Mouse (Mus musculus): ENCODE measurements around the gene Fscn2. TPM values are rescaled to one million over a fixed set of nuclear protein-coding genes. Genes with fewer than 3 reads are reported as not detected.

Fscn2 gene
- polyA plus RNA-seq (2016; fragmentation: Nextera tagmentation; extraction: Ambion mirVana) = 0.10 and 0.19 TPM in 2 replicates

GRCm38 (mm10) chr11:120361295-120361694, at the start of gene Fscn2:
TSS of gene Fscn2 (plus strand) at chr11:120361534.
- H3K9me3 ChIP-seq = no peaks in the 10 kb centered on the region
- 63% methylated on average over 10 of the region's 10 CpGs for WGBS
- H3K4me3 ChIP-seq = 0 out of 2 replicates have a peak within 1 kb of the TSS, but pooled peaks have one; percentile 6
- H3K4me1 ChIP-seq = peaks cover 60% of the 10 kb centered on the region
- no peaks in the 10 kb centered on the region for H3K36me3 ChIP-seq (replicated peaks)
- H3K27ac ChIP-seq (replicated peaks) = peak within 1 kb of the TSS; percentile 41
- H3K27me3 ChIP-seq (replicated peaks; ENCODE audit: low read depth, poor library complexity, severe bottlenecking) = no peaks in the 10 kb centered on the region
- no peak for DNase-seq (ENCODE audit: low spot score)

GRCm38 (mm10) chr11:120311561-120311960, 49.8 kb upstream of the Fscn2 start:
- DNase-seq (ENCODE audit: low spot score) = no peak
- no peaks in the 10 kb centered on the region for H3K9me3 ChIP-seq
- peak overlapping the region; percentile 63 for H3K4me3 ChIP-seq
- H3K36me3 ChIP-seq (replicated peaks) = no peaks in the 10 kb centered on the region
- WGBS = 46% methylated on average over 10 of the region's 10 CpGs
- H3K4me1 ChIP-seq = peaks cover 71% of the 10 kb centered on the region
- peak overlapping the region; percentile 97 for H3K27ac ChIP-seq (replicated peaks)
- peaks cover 13% of the 10 kb centered on the region; the same call in 1 of the 2 replicates for H3K27me3 ChIP-seq (replicated peaks; ENCODE audit: low read depth, poor library complexity, severe bottlenecking)

GRCm38 (mm10) chr11:120312069-120312468, 49.3 kb upstream of the Fscn2 start:
- 56% methylated on average over 6 of the region's 6 CpGs for WGBS
- no peaks in the 10 kb centered on the region for H3K9me3 ChIP-seq
- H3K4me1 ChIP-seq = peaks cover 71% of the 10 kb centered on the region
- no peaks in the 10 kb centered on the region for H3K36me3 ChIP-seq (replicated peaks)
- peaks cover 8% of the 10 kb centered on the region; the same call in 1 of the 2 replicates for H3K27me3 ChIP-seq (replicated peaks; ENCODE audit: low read depth, poor library complexity, severe bottlenecking)
- no peak overlapping the region for H3K4me3 ChIP-seq
- H3K27ac ChIP-seq (replicated peaks) = peak overlapping the region; percentile 97
- DNase-seq (ENCODE audit: low spot score) = no peak

- DNase-seq (ENCODE audit: low spot score) = no peak
- Histone ChIP-seq H3K4me3 (no peak overlapping the region), H3K9me3 (no peaks in the 10 kb centered on the region), H3K27ac (replicated peaks) (peak overlapping the region; percentile 96), H3K27me3 (replicated peaks; ENCODE audit: low read depth, poor library complexity, severe bottlenecking) (0 out of 2 replicates have a peak, but pooled peaks cover 5% of the 10 kb centered on the region), H3K4me1 (peaks cover 60% of the 10 kb centered on the region), H3K36me3 (replicated peaks) (no peaks in the 10 kb centered on the region)
- WGBS = 53% methylated on average over 6 of the region's 6 CpGs
Measured at GRCm38 (mm10) chr11:120313906-120314685, 47.2 kb upstream of the Fscn2 start.

- no peaks in the 10 kb centered on the region for H3K9me3 ChIP-seq
- no peaks in the 10 kb centered on the region for H3K36me3 ChIP-seq (replicated peaks)
- WGBS = 44% methylated on average over 16 of the region's 16 CpGs
- no peak for DNase-seq (ENCODE audit: low spot score)
- H3K27me3 ChIP-seq (replicated peaks; ENCODE audit: low read depth, poor library complexity, severe bottlenecking) = 0 out of 2 replicates have a peak, but pooled peaks cover 3% of the 10 kb centered on the region
- H3K4me1 ChIP-seq = peaks cover 60% of the 10 kb centered on the region
- peak overlapping the region; percentile 63 for H3K4me3 ChIP-seq
- peak overlapping the region; percentile 96 for H3K27ac ChIP-seq (replicated peaks)
Measured at GRCm38 (mm10) chr11:120314721-120315415, 46.5 kb upstream of the Fscn2 start.

GRCm38 (mm10) chr11:120315416-120315761, 45.9 kb upstream of the Fscn2 start:
- peaks cover 56% of the 10 kb centered on the region for H3K4me1 ChIP-seq
- 0 out of 2 replicates have a peak, but pooled peaks cover 3% of the 10 kb centered on the region for H3K27me3 ChIP-seq (replicated peaks; ENCODE audit: low read depth, poor library complexity, severe bottlenecking)
- peak; percentile 34 for DNase-seq (ENCODE audit: low spot score)
- 0 out of 2 replicates have a peak, but pooled peaks cover 5% of the 10 kb centered on the region for H3K9me3 ChIP-seq
- no peaks in the 10 kb centered on the region for H3K36me3 ChIP-seq (replicated peaks)
- H3K4me3 ChIP-seq = peak overlapping the region; percentile 63
- peak overlapping the region; percentile 96 for H3K27ac ChIP-seq (replicated peaks)
- WGBS = 38% methylated on average over 4 of the region's 4 CpGs

GRCm38 (mm10) chr11:120315832-120316689, 45.3 kb upstream of the Fscn2 start:
- 0 out of 2 replicates have a peak, but pooled peaks cover 5% of the 10 kb centered on the region for H3K9me3 ChIP-seq
- H3K27me3 ChIP-seq (replicated peaks; ENCODE audit: low read depth, poor library complexity, severe bottlenecking) = 0 out of 2 replicates have a peak, but pooled peaks cover 3% of the 10 kb centered on the region
- H3K4me1 ChIP-seq = peaks cover 49% of the 10 kb centered on the region
- H3K27ac ChIP-seq (replicated peaks) = peak overlapping the region; percentile 96
- H3K4me3 ChIP-seq = peak overlapping the region; percentile 63
- WGBS = 8% methylated on average over 37 of the region's 37 CpGs
- DNase-seq (ENCODE audit: low spot score) = peak; percentile 95
- H3K36me3 ChIP-seq (replicated peaks) = no peaks in the 10 kb centered on the region

- DNase-seq (ENCODE audit: low spot score) = peak; percentile 55
Measured at GRCm38 (mm10) chr11:120316690-120317254, 44.6 kb upstream of the Fscn2 start.

GRCm38 (mm10) chr11:120317456-120317855, 43.9 kb upstream of the Fscn2 start:
- peak; percentile 8 for DNase-seq (ENCODE audit: low spot score)
- H3K36me3 ChIP-seq (replicated peaks) = no peaks in the 10 kb centered on the region
- WGBS = 58% methylated on average over 7 of the region's 7 CpGs
- peak overlapping the region; percentile 96 for H3K27ac ChIP-seq (replicated peaks)
- H3K4me3 ChIP-seq = peak overlapping the region; percentile 63
- H3K9me3 ChIP-seq = 0 out of 2 replicates have a peak, but pooled peaks cover 5% of the 10 kb centered on the region
- 0 out of 2 replicates have a peak, but pooled peaks cover 3% of the 10 kb centered on the region for H3K27me3 ChIP-seq (replicated peaks; ENCODE audit: low read depth, poor library complexity, severe bottlenecking)
- peaks cover 36% of the 10 kb centered on the region for H3K4me1 ChIP-seq

More at GRCm38 (mm10) chr11:120316690-120317254, 44.6 kb upstream of the Fscn2 start:
- peak overlapping the region; percentile 96 for H3K27ac ChIP-seq (replicated peaks)
- H3K27me3 ChIP-seq (replicated peaks; ENCODE audit: low read depth, poor library complexity, severe bottlenecking) = 0 out of 2 replicates have a peak, but pooled peaks cover 3% of the 10 kb centered on the region
- H3K9me3 ChIP-seq = 0 out of 2 replicates have a peak, but pooled peaks cover 5% of the 10 kb centered on the region
- no peaks in the 10 kb centered on the region for H3K36me3 ChIP-seq (replicated peaks)
- 38% methylated on average over 13 of the region's 13 CpGs for WGBS
- H3K4me3 ChIP-seq = peak overlapping the region; percentile 63
- peaks cover 42% of the 10 kb centered on the region for H3K4me1 ChIP-seq

- H3K4me3 ChIP-seq = no peak overlapping the region
- 89% methylated on average over 5 of the region's 5 CpGs for WGBS
- peak; percentile 6 for DNase-seq (ENCODE audit: low spot score)
- H3K36me3 ChIP-seq (replicated peaks) = no peaks in the 10 kb centered on the region
- 0 out of 2 replicates have a peak, but pooled peaks cover 5% of the 10 kb centered on the region for H3K9me3 ChIP-seq
- H3K27ac ChIP-seq (replicated peaks) = no peak overlapping the region
- peaks cover 32% of the 10 kb centered on the region for H3K4me1 ChIP-seq
- H3K27me3 ChIP-seq (replicated peaks; ENCODE audit: low read depth, poor library complexity, severe bottlenecking) = no peaks in the 10 kb centered on the region
Measured at GRCm38 (mm10) chr11:120319310-120319709, 42.0 kb upstream of the Fscn2 start.

GRCm38 (mm10) chr11:120320156-120320555, 41.2 kb upstream of the Fscn2 start:
- Histone ChIP-seq H3K36me3 (replicated peaks) (no peaks in the 10 kb centered on the region), H3K9me3 (0 out of 2 replicates have a peak, but pooled peaks cover 5% of the 10 kb centered on the region), H3K4me1 (peaks cover 23% of the 10 kb centered on the region), H3K4me3 (peak overlapping the region; percentile 11; the same call in 1 of the 2 replicates), H3K27me3 (replicated peaks; ENCODE audit: low read depth, poor library complexity, severe bottlenecking) (no peaks in the 10 kb centered on the region), H3K27ac (replicated peaks) (no peak overlapping the region)
- 97% methylated on average over 10 of the region's 10 CpGs for WGBS
- peak; percentile 6 for DNase-seq (ENCODE audit: low spot score)
